Mouse (Mus musculus): ENCODE data around the gene Cul5.
A peak's percentile ranks its signal among the peaks of the same experiment; 100 is the strongest.

Cul5 gene

GRCm38 (mm10) chr9:53669680-53670219, at the start of gene Cul5:
TSS of gene Cul5 (minus strand) at chr9:53670014.
- peak; percentile 15 to 66 for DNase-seq

DNA sequence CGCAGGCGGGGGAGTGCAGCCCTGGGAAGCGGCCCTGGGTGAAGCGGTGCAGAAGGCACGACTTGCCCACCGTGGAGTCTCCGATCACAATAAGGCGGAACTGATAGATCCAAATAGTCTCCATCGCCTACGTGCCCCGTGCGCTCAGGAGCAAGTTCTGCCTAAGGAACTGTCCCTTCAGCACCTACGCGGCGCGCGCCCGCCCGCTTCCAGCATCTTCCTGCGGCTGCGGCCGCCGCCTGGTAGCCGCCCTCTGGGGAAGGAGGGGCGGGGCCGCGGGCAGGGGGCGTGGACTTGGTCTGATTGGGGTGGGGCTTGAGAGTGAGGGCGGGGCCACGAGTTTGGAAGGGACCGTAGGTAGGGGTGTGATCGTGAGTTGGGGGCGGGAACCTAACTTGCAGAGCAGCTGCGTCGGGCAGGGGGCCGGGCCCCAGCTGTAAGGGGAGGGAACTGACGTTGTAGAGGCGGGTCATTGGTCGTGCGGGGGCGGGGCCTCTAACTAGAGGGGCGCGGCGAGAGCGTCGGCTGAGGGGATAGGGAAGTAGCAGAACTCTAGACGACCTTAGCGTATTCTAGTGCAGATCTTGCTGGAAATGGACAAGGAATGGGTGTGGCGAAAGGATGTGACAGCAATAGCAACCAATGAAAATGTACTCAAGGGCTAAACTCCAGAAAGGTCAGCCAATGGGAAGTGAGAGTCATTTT, 36.3 kb upstream of the Cul5 start, which contains the start of gene Rab39:
Rab39 (minus strand) TSS at position 241 of the 705 bp plus-strand sequence.
- peak; percentile 89 for DNase-seq

DNA sequence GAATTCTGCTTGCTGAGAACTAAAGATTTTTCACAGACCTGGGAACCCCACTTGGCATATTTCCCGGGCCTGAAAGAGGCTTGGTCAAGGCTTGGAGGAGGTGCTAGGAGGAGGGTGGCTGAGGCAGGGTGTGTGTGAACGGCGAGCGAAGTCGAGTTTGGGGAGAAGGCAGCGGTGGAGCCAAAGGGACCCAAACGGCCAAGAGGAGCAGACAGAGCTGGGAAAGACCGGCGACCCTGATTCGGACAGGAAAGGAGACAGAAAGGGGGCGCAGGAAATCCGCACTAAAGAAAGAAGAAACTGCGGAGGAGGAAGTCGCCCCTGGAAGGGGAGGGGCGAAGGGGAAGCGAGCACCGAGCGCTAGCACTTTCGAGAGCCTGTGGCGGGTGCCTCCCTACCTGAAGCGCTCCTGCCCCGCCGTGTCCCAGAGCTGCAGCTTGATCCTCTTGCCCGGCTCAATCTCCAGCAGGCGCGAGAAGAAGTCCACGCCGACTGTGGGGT, 35.7 kb upstream of the Cul5 start:
- peak; percentile 68 to 69 for DNase-seq

- DNase-seq = no peak
Measured at GRCm38 (mm10) chr9:53702991-53703390, 33.2 kb upstream of the Cul5 start.

GRCm38 (mm10) chr9:53700496-53700895, 30.7 kb upstream of the Cul5 start:
- DNase-seq = no peak

DNA sequence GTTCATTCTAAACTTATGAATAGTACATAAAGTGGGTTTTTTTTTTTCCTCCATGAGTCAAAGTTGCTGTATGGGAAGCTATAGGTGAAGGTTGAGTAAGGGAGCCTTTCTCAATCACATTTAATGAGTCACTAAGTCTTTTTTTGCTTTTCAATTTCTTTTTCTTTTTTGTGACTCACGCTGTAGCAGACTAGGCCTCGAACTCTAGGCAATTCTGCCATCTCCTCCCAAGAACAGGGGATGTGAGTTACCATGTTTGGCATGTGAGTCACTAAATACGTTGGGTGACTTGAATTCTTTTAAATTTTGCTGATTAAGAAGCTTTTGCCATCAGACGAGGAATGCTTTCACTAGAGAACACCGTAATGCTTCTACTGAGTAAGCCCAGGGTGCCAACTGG, 26.0 kb upstream of the Cul5 start:
- no peak for DNase-seq

DNA sequence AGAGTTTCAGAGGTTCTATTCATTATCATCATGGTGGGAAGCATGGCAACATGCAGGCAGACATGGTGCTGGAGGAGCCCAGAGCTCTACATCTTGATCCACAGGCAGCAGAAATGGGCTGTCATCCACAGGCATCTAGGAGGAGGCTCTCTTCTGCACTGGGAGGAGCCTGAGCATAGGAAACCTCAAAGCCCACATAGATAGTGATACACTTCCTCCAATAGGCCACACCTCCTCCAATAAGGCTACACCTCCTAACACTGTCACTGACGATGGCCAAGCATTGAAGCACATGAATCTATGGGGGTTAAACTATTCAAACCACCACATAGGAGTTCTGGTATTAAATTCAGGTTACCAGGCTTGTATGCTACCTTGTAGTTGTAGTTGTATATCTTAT, 23.9 kb upstream of the Cul5 start:
- no peak for DNase-seq

DNA sequence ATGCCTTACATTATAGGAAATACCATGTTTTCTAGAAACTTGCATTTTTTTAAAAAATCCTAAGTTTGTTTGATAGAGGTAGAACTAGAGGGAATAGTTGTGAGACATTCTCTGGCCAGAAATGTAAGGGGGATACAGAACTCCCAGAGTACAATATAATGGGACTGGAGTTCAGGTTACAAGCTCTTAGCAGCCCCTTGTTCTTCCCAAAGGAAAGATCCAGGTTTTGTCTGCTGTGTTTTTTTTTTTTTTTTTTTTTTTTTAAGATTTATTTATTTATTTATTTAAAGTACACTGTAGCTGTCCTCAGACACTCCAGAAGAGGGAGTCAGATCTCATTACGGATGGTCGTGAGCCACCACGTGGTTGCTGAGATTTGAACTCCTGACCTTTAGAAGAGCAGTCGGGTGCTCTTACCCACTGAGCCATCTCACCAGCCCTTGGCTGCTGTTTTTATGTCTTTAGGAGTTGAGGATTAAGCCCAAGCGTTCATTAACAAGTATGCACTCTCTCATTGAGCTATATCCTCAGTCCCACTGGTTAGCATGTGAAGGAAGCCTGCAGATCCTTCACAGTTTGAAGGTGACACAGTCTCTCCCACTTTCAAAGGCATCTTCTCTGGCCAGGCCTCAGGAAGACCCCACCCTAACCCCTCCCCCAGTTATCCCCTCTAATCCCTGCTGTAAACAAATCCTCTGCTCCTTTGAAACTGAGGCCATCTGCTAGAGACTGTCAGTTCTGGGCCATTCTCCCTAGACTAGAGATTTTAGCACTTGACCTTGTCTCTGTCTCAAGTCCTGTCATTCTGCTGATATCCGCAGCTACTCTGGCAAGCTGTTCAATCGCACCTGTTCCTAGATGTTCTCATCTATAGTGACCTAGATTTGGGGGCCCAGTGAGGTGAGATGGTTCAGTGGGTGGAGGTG, 22.2 kb upstream of the Cul5 start:
- no peak for DNase-seq

- no peak for DNase-seq
Measured at GRCm38 (mm10) chr9:53680851-53681250, 11.0 kb upstream of the Cul5 start.

DNA sequence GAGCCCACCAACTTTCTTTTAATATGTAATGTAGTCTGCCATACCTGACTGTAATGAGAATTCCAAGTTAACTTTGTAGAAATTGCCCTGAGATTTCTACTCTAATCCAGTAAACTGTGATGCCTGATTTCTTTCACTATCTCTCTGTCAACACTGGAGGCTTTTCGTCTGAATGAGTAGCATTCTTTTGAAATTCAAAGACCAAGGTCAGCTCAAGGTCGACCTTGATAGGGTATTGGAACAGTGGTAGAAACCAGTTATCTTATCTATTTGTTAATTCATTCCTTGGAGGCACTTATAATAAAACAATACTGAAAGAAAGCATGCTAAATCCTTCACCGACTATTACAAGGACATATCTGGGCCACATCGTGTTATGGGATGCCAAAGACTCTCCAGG, 7.1 kb upstream of the Cul5 start:
- DNase-seq = no peak

DNA sequence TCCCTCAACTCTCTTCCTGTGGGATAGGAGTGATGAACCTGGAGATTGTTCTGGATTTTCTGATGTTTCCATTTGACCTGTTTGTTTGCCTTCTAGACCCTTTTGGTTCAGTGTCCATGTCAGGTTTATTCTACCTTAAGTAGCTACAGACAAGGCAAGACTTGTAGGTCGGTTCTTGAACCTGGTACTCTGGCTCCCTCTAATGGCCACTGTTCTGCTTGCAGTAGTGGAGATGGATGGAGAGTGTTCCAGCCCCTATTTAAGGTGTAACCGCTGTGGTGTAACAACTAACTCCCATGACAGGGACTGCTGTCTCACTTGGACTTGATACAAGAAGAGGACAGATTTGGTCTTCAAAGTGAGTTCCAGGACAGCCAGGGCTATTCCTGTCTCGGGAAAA, 3.8 kb upstream of the Cul5 start:
- peak; percentile 55 to 77 for DNase-seq

DNA sequence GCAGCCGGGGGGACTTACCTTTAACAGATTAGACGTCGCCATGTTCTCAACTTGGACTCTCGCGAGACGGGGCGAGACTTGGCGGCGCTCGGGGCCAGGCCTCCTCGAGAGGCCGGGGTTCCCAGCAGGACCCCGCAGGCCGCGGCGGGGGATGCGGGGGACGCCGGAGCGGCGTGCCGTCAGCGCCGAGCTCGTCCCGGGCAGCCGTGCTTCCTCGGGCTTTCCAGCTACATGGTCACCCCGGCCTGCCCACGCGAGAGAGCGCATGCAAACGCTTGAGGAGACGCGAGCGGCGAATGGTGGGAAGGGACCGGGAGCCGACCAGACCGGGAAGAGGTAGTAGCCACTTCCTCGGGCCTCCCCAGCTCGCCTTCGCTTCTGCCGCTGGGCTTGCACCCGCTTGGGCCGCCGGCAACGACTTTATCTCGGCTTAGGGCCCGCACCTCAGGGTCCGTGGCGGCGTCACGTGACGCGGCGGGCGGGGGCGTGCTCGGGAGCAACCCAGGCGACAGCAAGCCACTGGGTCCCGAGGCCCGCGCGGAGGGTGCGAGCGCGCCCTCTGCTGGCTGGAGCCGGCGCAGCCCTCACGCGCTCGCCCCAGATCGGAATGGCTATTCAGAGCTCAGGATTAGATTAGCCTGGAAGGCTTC, 2.7 kb downstream of the Cul5 start:
- peak; percentile 85 to 94 for DNase-seq

GRCm38 (mm10) chr9:53666665-53667019, 3.2 kb downstream of the Cul5 start:
- DNase-seq = no peak

DNA sequence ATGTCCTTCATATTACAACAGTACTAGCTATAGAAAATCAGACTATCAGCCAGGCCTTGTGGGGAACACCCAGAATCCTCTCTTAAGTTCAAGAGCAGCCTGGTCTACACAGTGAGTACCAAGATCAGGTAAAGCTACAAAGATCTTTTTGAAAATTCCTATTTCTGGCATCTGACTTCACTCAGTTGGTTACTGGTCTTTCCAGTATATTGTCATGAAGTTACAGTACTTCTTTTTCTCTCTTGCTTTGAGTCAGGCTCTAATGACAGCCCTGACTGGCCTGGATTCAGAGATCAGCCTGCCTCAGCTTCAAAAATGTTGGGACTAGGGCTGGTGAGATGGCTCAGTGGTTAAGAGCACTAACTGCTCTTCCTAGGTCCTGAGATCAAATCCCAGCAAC, 4.4 kb downstream of the Cul5 start:
- DNase-seq = no peak

DNA sequence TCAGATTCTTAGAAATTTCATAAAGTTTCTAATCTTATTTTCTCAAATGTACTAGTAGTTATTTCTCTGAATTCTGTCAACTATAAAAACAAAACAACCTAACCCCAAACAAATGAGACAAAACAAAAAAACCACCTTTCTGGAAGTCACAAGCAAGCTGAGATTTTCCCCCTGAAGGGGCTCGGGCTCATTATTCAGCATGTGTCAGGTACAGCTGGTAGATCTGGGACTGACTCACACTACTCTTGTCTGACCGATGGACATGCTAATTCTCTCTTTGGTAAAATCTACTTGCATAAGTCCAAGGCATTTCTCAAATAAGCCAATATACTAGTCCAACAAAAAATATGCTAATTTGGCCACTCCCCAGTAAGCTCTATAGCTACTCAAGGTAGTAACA, 5.0 kb downstream of the Cul5 start:
- DNase-seq = no peak

- DNase-seq = no peak
Measured at GRCm38 (mm10) chr9:53634796-53635195, 35.0 kb downstream of the Cul5 start.

GRCm38 (mm10) chr9:53615246-53615645, 54.6 kb downstream of the Cul5 start:
- no peak for DNase-seq

DNA sequence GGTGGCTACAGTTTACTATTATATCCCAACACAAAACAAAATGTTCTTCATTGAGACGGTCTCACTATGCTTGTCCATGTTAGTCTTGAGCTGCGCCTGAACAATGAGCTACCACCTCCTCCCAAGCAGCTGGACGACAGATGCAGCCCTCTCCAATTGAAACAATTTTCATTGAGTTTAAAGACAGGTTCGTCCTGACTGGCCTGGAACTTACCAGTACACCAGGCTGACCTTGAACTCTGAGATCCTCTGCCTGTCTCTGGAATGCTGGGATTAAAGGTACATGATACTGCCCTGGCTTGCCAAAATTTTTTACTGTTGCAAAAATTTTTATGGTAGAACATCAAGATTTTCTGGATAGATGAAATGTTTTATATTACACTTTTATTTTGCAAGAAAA, 55.5 kb downstream of the Cul5 start:
- no peak for DNase-seq

DNA sequence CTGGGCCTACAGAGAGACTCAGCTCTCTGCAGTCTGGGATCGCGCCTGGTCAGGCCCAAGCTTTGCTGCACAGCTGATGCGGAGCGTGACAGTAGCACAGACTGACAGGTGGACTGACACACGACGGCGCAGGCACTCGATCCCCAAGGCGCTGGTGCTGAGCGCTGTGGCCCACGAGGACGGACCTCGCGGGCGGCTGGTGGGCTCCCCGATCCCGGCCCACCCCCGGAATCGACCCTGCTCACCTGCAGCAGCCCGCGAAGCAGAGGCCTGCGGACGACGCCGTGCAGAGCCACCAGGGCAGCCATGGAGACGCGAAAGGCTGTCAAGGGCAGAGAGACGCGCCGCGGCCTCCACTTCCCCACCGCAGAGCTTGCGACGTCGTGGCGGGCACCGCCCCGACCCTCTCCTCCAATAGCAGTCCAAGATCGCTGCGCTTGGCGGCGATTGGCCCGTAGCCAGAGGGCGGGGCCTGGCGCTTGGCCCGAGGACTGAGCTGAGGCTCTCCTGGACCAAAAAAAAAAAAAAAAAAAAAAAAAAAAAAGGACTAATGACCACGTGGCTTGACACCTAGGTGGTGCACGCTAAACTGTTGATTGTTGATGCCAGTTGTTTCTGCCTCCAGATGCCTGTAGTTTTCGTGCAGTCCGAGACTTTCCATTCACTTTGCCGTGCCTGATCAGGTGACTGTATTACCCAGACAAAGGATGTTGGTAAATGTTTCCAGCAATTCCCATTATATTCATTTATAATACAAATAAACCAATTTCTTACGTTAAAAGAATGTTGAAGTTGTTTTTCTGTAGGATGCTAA, 59.6 kb downstream of the Cul5 start, which contains the start of gene Acat1:
Acat1 (minus strand) TSS at position 415 of the 814 bp plus-strand sequence.
- peak; percentile 85 to 88 for DNase-seq

GRCm38 (mm10) chr9:53609306-53609967, 60.4 kb downstream of the Cul5 start:
- DNase-seq = no peak

DNA sequence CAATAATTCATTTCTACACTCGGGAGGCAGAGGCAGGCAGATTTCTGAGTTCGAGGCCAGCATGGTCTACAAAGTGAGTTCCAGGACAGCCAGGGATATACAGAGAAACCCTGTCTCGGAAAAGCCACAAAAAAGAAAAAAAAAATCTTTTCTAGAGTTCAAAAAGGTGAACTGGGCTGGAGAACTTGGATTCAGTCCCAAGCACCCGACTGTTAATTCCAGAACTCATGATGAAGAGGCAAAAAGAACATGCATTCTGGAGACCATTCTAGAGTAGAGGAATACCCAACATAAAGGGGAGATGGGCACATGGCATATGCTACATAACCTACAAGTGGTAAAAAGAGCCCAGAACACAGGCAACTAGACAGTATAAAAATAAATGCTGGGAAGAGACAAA, 62.0 kb downstream of the Cul5 start:
- DNase-seq = no peak
